Mouse (Mus musculus): ENCODE measurements around the gene Pdzd11.
A peak's percentile ranks its signal among the peaks of the same experiment; 100 is the strongest.

Pdzd11 gene

DNA sequence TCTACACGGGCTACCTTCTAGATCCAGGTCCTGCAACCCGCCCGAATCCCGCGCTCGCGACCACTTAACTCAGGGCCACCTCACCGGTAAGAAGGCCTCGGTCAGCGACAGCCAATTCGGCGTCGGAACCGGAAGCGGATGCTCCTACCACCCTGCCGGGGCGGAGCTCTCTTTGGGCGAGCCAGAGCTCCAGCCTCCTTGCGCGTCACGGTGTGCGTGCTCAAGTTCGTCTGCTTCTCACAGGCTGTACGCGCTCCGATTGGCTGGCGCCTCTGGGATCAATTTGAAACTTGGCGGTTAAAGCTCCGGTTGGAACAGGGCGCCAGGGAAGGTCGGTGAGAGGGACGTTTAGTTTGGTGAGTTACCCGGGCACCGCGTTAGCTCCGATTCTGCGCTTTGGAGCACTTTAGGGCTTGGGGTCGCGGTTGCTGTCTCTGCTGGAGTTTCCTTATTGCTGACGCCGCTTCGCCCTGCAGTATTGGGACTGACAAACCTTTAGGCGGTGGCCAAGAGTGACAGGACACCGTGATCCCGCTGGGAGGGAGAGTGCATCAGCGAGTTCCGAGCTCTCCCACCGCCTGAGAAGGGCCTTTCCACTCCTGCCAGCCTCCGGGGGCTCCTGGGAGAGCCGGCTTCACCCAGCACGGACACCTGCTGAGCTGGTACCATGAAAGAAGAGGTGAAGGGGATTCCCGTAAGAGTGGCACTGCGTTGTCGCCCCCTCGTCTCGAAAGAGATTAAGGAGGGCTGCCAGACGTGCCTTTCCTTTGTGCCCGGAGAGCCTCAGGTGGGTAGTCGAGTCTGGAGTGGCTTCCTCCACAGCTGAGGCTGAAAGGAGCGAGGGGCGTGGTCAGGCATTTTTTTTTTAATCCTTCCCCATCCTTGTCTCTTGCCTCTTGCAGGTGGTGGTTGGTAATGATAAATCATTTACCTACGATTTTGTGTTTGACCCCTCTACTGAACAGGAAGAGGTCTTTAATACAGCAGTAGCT, at the start of gene Pdzd11:
Pdzd11 (minus strand) TSS at position 767 of the 992 bp plus-strand sequence.
- peak; percentile 83 for DNase-seq

DNA sequence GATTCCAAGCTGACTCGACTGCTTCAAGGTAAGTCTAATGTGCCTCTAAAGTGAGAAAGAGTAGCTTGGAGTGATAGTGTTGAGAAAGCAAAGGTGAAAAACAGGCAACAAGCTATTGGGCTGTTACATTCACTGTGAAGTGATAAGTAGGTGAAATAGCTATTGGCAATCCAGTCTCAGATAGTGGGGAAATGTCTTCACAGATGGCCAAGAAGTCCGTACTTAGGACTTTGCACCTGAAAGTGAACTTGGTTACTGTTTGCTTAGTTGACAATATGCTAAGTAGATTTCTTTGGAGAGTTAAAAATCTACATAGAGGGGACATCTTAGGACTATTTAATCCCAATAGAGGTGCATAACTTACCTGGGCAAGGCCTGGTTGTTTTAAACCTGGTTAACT, 38.5 kb upstream of the Pdzd11 start:
- DNase-seq: no peak

DNA sequence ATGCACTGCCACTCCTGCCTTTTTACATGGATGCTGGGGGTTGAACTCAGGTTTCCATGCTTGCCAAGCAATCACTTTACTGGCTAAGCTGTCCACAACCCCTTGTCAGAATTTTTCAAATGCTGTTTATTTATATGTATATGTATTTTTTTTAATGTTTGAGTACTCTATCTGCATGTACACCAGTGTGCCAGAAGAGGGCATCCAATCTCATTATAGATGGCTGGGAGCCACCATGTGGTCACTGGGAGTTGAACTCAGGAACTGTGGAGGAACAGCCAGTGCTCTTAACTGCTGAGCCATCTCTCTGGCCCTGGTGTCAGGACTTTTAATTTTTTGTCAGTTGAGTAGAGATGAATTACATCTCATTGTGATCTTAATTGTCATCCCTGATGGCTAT, 26.5 kb upstream of the Pdzd11 start:
- no peak for DNase-seq

DNA sequence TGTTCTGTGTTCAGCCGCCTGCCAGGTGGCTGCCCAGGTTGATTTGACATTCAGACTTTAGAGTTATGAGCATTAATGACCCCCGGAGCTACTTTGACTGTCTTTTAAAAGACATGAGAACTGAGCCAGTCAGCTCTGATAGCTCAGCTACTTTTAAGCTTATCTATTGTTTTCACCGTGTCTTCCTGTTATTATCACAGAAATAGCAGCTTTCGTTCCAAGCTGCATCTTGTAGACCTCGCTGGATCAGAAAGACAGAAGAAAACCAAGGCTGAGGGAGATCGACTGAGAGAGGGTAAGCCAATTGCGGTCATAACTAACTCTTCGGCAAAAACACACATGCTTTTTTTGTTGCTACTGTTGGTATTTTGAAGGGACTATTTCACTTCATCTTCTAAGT, 12.1 kb upstream of the Pdzd11 start:
- DNase-seq: no peak

DNA sequence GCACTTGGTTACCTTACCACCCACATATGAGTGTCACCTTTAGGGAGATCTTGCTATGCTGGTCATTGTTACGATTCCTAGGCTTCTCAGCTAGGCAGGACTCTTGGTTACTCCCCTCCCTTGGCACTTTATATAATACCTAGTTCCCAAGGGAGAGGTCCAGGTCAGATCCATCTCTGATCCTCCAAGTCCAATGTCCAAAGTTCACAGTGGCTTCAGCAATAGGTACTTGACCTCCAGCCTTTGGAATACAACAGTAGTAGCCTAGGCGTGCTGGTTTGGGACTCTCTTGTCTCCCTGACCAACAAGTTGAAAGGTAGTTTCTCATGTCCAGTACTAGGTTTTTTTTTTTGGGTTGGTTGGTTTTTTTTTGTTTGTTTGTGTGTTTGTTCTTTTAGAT, 2.7 kb upstream of the Pdzd11 start:
- DNase-seq: no peak

DNA sequence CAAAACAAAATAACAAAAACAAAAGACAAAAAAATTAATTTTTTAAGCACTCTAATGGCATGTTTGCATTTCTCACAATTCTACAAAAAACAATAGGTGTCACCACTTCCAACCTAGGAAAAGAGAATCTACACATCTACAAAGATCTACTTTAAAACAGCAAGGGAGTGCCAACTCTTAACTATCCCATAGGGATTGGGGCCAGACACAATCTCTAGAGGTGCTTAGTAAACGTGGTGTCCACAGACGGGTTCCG, 894 bp downstream of the Pdzd11 start, which contains the start of gene Kif4:
Kif4 (plus strand) TSS at position 192 of the 256 bp plus-strand sequence.
- no peak for DNase-seq

DNA sequence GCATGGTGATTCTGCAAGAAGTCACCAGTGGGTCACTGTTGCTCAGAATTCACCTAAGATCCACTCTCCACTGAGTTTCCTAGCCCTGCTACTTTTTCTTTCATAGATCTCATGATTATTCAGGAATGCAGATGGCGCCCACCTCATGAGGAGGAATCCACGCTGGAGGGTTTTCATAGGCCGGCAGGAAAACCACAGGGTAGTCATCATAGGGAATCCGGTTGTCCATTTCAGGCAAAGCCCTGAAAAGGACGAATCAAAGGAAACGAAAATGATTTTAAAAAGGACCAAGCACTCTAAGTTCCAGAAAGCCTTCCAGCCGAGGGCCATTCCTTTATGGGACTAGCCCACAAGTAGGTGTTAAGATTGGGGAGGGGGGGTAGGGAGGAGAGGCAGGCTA, 1.2 kb downstream of the Pdzd11 start:
- no peak for DNase-seq

DNA sequence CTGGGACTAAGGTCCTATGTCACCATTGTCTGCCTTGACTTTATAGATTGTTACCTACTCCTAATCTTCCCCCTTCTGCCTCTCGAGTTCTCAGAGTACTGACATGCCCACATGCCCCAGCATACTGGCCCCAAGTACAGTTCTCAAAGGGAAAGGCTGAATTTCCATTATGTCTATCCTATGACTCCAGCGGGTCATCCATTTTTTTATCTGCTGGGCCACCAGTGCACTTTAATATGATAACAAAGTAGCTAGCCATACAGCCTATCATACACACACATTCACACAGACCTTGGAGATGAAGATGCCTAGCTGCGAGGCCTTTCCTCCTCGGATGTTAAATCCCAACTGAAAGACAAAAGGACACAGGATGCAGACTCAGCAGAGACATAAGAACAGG, 2.1 kb downstream of the Pdzd11 start:
- no peak for DNase-seq

DNA sequence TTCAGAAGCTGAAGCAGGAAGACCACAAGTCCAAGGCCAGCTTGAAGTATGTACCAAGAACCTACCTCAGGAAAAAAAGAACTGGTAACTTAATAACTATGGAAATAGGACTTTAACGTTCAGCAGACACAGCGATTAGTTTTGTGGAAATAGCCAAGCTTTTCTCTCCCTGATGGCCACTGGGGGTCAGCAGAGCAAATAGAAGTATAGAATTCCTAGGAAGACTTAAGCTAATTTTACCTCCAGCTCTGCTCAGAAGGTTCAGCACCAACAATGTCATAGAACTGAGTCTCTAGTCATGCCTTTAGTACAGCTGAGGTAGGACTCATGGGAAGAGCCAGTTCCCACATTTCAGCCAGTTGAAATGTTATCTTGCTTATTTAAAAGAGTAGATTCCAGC, 5.0 kb downstream of the Pdzd11 start:
- DNase-seq: no peak

DNA sequence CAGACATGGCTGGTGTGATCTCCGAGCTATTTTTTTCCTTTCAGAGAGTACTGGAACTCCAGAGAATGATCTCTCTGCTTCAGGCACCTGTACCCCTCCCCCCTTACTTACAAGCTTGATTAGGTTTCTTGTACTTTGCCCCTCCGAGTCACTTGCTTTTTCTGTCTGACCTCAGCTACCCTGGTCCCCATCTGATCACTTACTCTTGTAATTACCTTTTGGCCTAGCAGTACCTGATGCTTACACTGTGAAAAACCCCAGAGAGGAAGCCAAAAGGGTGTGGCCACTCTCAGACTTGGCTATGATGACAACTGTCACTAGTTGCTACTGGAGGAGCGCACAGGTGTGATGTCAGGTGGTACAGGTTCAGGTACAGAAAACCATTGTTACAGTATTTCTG, 7.9 kb downstream of the Pdzd11 start:
- no peak for DNase-seq

DNA sequence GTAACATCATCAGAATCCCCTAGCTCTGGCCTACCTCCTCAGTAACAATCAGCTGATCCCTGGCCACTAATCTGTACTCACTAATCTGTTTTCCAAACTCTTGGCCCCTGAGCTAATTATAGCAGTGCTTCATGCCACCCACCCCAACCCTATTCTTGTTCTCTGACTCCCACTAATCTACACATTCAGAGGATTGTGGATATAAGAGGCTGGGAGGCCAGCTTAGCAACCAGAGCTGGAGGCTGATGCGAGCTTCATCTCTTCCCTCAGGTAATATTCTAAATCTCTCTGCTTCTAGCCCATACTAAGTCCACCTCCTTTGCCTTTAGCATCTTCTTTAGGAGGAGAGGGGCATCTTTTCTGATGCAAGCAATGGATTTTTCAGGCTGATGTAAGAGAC, 21.1 kb downstream of the Pdzd11 start, which contains the start of gene Arr3:
Arr3 (plus strand) TSS at position 184 of the 400 bp plus-strand sequence.
- DNase-seq: no peak

DNA sequence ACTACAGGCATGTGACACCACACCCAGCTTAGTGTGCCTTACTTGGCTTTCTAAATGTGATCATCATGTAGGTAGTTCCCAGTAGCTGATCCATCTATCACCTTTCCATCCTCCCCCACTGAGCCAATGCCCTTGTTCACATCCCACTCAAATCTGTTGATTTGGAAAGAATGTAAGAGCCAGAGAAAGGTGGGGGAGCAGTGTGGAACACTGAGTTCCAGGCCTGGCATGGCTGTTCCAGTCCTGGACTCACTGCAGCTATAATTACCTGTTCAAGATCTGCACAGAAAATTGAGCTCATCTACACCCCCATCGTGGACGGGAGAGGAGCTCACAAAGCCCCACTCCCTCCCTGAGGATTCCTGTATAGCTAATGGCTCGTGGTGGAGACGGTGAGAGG, 26.6 kb downstream of the Pdzd11 start:
- no peak for DNase-seq

DNA sequence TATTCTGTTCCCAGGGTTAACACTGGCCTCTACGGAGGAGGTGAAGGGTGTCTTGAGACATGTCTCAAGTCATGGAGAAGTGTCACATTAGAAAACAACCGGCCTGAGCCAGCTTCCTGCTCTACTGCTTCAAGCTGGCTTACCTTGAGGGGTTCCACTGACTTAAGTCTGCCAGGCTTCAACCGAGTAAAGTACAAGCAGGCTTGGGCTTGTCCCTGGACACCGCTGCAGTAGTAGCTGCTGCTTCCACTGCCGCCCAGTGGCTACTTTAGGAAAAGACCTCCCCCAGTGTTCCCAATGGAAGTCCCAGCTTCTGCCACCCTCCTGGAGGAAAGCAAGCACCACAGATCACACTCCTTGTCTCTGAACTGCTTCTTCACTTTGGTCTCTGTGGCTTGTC, 28.9 kb downstream of the Pdzd11 start:
- no peak for DNase-seq

DNA sequence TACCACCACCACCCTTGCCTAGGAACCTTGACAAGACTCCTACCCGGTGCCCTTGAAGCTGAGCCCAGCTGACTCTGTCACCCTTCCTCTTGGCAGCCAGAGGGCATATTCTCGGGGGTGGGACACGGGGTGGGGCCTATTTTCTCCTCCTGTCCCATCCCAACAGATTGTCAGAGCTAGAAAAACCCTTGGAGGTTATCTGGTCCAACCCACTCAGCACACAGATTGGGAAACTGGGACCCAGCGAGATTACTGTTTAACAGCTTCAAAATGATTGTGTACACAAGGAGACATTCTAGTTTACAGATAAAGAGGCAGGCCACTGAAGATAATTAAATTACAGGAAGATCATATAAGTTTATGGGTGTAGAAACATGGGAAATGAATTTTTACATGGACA, 31.6 kb downstream of the Pdzd11 start, which contains the start of gene P2ry4:
P2ry4 (minus strand) TSS at position 79 of the 400 bp plus-strand sequence.
- no peak for DNase-seq

Measured in thymus, postnatal 25 days (tissue).